Mouse (Mus musculus) left cerebral cortex, postnatal 25 days (tissue): ENCODE data around the gene Spag9. TPM values are rescaled to one million over a fixed set of nuclear protein-coding genes. Genes with fewer than 3 reads are reported as not detected.

Source experiments
- DNase-seq, 2 experiments: peaks; one replicate each; pipeline ENCODE4 v3.0.0; 2022; ENCODE audit warnings: low spot score in 2 of 2, mixed read lengths in 1 of 2
- intact Hi-C: fragments of 180-260 bp; cut with DNase I; formaldehyde crosslinking; loops from one replicate; pipeline ENCODE4 v1.15.1; 2025
- total RNA-seq, 2 experiments: library from RNA; stranded (reverse); gene quantifications; 2 replicates each; pipeline ENCODE4 v1.2.3; 2021

Spag9 gene
- total RNA-seq, 2 experiments from 2014 or later: 272 to 282 TPM

DNA sequence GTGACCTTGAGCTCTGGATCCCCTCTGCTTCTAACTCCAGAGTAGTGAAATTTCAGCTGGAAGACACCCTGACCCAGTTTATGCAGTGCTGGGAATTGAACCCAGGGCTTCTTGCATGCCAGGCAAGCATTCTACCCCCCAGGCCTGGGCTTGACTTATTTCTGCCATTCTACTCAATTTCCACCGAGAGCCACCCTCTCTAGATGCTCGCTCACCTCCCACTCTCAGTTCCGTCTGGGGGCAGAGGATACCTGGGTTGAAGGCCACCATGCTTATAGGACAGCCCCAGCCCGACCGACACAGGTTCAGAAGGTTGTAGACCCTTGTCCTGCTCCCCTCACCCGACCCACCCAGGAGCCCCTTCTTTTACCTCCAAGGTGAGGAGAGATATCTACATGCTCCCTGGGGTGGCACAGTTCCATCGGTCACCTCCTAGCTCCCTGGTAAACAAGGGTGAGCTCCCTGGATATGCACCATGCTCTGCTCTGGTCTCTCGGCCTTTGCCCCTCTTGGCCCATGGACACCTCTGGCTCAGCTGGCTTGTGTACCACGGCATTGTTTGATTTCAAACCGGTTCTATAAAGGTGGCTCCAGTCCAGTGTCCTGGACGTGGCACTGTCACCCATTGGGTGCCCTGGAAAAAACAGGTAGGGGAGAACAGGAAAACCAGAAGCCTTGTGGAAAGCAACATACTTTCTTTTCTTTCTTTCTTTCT, 166.1 kb downstream of the Spag9 start:
- DNase-seq: no peak
- intact Hi-C loops: no loop called here

DNA sequence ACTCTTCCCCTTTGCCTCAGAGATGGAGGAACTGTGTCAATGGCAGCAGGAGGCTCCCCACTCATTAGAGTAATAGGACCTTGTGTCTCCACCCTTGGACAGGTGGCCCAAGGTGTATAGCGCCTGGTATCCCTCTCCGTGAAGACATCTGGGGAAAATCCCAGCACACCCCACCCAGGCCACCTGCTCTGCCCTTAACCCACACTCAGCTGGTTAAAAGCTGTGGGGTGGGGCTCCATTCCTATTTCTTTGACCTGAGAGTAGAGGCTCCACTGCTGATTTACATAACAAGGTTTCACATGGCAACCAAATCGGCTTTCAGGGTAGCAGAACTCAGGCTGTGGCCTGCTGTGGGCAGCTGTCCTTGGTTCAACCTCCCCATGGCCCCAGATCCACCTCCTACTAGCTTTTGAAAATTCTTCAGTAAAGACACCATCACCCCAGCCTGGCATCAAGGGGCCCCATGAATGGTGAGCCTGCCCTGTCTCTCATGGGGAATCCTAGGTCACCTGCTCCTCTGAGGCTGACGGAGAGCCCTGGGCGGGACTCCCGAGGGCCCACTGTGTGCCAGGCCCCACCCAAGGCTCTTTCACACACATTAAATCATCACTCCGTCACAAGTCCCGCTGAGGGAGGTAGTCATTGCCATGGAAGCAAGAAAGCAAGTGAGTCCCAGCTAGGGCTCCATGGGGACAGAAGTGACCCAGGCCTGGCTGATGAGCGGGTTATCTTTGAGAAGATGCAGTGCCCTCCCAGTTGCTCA, 167.3 kb downstream of the Spag9 start:
- no peak for DNase-seq
- intact Hi-C loops: no loop called here

DNA sequence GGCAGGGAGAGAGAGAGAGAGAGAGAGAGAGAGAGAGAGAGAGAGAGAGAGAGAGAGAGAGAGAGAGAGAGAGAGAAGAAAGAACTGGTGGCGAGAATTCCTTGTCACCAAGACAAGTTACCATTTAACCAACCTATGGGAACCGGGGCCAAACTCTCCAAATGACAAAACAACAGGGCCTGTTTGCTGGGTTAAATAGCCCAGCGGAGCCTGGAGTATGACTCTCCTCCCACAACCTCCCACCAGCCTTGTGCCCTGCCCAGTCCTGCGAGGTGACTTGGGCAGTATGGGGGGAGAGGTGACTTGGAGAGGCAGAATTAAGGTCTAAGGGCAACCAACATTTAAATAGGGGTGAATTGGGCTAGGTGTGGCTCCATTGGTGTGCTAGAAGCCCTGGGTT, 169.9 kb downstream of the Spag9 start:
- no peak for DNase-seq
- intact Hi-C loops: no loop called here

GRCm38 (mm10) chr11:94168238-94168637, 172.3 kb downstream of the Spag9 start:
- intact Hi-C loops: no loop called here

GRCm38 (mm10) chr11:94169596-94169995, 173.7 kb downstream of the Spag9 start:
- intact Hi-C loops: no loop called here
- no peak for DNase-seq

More at GRCm38 (mm10) chr11:94168238-94168637, 172.3 kb downstream of the Spag9 start:
- DNase-seq: no peak

DNA sequence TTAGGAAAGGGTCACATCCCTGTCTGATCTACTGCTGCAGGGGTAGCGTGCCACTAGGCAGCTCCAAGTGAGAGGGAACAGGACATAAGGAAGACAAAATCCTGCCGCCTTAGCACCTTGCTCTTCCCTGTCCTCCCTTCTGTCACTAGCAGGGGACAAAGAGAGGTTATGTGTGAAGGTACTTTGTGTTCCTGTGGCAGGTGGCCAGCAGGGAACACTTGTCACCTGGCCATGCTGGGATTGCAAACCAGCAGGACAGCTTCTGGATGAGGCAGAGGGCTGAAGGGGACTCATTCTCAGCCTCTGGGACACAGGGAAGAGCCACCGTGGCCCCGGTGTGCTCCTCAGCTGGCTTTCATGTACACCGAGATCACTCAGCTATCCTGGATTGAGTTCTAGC, 175.8 kb downstream of the Spag9 start:
- intact Hi-C loops: no loop called here
- DNase-seq: no peak

DNA sequence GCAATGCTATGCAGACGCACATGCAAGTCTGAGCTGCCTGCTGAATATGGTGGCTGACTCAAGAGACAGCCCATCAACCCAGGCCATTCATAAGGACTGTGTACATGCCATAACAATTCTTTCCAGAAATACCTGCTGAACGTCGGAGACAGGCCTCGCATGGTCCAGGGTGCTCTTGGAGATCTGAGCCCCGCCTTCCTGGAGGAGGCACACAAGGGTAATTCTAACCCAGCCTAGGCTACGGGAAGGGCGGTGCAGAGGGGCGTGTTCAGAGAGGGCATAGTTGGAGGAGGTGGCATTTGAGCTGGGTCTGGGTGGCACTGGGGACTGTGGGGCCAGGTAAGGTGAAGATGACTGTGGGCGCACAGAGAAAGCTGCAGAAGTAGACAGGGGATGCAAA, 176.3 kb downstream of the Spag9 start:
- intact Hi-C loops: no loop called here
- no peak for DNase-seq

DNA sequence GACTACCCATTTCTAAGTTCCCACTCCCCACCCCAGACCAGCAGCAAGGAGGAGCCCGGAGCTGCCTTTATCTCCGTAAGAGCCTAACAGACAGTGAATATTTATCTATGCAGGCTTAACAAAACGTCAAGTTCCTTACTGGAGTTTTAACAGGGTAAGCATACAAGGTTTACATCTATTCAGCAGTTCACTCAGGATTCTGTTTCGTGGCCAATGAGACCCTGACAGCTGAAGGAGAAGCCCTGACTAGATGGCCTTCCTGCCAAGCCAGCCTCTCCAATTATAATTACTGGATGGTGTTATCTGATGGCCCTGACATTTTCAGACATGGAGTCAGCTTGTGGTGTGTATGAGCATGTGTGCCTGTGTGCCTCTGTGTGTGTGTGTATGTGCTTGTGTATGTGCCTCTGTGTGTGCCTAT, 177.8 kb downstream of the Spag9 start:
- DNase-seq: no peak
- intact Hi-C loops: no loop called here

- intact Hi-C loops: no loop called here
- no peak for DNase-seq
These were observed 179.4 kb downstream of the Spag9 start for GRCm38 (mm10) chr11:94175288-94175687.

Other genes with a start within 250 kb of the Spag9 start
- gene Utp18, start 110.3 kb upstream of the Spag9 start, total RNA-seq: 10 to 100 TPM; 23.7 to 24.9 TPM
- gene Mbtd1, start 110.2 kb upstream of the Spag9 start, total RNA-seq: 10 to 100 TPM; 28.1 to 34.1 TPM
- 10 to 100 TPM; 63.4 to 79.0 TPM for gene Nme2, start 39.8 kb upstream of the Spag9 start, total RNA-seq
- 100 to 1,000 TPM; 106 to 109 TPM for gene Gm20390, start 27.8 kb upstream of the Spag9 start, total RNA-seq
- gene Nme1, start 27.6 kb upstream of the Spag9 start, total RNA-seq: 100 to 1,000 TPM; 119 TPM
- 10 to 100 TPM; 38.2 to 43.9 TPM for gene Tob1, start 215.4 kb downstream of the Spag9 start, total RNA-seq
- 1 to 10 TPM; 1.6 to 2.3 TPM for gene Wfikkn2, start 249.9 kb downstream of the Spag9 start, total RNA-seq